Mouse (Mus musculus) left cerebral cortex, adult 2 months (tissue): Measurements from ENCODE around the gene Tyw3. TPM values are rescaled to one million over a fixed set of nuclear protein-coding genes. Genes with fewer than 3 reads are reported as not detected.

Experiments used
- DNase-seq, 2 experiments: peaks; one replicate each; pipeline ENCODE4 v3.0.0; 2021 to 2022; ENCODE audit warnings: low spot score in 2 of 2, mixed read lengths in 1 of 2; ENCODE audit errors: extremely low spot score in 1 of 2
- H3K27ac ChIP-seq: fragments of 200-600 bp; 2 replicates; pipeline ENCODE4 v1.8.1; 2022
- H3K4me3 ChIP-seq: fragments of 200-600 bp; 2 replicates; pipeline ENCODE4 v1.8.1; 2022
- CTCF ChIP-seq: fragments of 200-600 bp; IDR thresholded peaks from 2 replicates; pipeline ENCODE4 v1.8.1; 2022; ENCODE audit warnings: antibody characterized with exemption, mild to moderate bottlenecking, moderate library complexity
- intact Hi-C: fragments of 180-260 bp; cut with DNase I; formaldehyde crosslinking; loops from one replicate; pipeline ENCODE4 v1.15.1; 2025
- total RNA-seq, 2 experiments: library from RNA; stranded (reverse); gene quantifications; 2 replicates each; pipeline ENCODE4 v1.2.3; 2021

Gene Tyw3
- total RNA-seq, 2 experiments from 2014 or later, result 13.0 to 16.9 TPM

DNA sequence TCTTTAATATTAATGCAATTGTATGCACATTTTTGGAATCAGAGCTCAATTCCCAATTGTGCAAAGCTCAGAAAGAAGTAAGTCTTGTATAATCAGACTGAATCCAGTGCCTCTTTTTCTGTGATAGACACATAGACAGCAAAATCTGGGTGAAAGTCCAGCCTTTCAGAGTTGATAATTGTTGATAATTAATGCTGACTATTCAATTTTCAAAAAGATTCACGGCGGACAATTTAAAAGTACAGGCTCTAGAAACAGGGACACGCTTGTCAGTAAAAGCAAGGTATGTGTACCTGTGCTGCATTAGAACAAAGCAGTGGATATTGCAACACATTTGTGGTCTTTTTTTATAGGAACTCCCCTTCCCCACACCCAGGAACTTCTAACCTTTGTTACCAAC is 34.7 kb downstream of the Tyw3 start:
- Histone ChIP-seq H3K4me3 (no peak overlapping the region), H3K27ac (no peak overlapping the region)
- no peak for DNase-seq
- TF ChIP-seq CTCF, result no peak
- intact Hi-C loops, result no loop called here

DNA sequence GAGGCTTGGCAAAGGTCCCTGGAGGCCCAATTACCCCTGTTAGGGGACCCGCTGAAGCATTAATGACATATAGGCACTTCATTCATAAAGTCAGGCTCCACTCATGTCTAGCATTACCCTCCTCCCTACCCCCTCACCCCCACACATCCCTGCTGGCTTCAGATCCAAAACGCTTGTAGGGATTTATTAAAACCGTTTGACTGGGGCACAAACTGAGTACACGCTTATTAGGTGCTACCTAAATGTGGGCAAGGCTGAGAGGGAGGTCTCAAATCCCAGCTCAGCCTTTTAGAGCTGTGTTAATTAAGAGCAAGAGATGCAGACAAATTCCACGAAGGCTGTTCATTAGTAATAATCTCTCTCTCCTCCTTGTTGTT is 45.9 kb downstream of the Tyw3 start:
- Histone ChIP-seq H3K4me3 (no peak overlapping the region), H3K27ac (no peak overlapping the region)
- no peak for DNase-seq
- TF ChIP-seq CTCF, result no peak
- intact Hi-C loops, result no loop called here

DNA sequence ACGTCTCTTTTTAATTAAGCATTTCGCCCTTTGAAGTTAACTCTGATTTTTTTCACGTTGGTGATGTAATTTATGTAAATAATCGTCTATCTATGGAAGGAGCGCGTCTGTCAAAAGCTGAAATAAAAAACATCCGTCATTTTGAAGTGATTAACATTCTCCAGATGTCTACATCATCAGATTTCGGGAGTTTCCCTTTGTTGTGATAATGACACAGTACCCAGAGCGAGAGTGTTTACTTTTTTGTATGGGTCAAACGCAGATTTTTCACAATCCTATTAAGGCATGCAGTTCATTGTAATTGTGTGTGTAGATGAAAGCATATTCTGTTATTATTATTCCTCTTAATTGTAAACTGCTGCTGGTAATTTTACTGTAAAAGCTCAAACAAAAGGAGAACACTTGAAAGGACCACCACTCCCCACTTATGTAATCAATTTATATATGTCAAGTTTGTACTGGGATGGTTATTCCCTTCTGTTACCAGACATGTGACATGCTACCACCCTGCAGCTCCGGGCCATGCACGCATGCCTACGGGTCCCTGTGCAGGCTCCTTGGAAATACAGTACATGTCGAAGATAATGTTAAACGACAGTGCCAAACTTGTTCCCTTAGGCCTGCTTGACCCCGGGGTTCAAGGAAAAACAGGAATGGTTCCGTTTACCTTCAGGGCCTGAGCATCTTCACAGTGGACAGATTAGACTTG is 46.4 kb downstream of the Tyw3 start:
- intact Hi-C loops, result no loop called here
- TF ChIP-seq CTCF, result no peak
- Histone ChIP-seq H3K4me3 (no peak overlapping the region), H3K27ac (no peak overlapping the region)
- DNase-seq, result no peak

DNA sequence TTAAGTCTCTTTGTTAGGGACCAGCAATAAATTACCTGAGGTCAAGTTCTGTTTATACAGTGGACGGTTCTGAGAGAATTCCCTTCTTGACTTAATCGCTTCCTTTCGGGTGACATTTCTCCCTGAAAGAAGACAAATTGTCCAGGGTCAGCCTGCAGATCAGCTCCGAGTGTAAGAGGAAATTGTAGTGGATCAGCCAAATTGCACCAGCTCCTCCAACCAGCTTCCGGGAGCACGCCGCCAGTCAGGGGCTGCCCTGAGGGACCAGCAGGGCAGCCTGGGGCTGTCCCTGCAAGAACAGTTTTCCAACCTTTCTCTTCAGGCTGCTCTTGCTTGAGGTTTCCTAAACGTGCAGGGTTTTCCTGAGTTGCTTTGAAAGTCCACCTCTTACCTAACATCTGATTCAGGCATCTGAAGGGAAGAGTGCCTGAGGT is 48.0 kb downstream of the Tyw3 start:
- Histone ChIP-seq H3K4me3 (no peak overlapping the region), H3K27ac (no peak overlapping the region)
- intact Hi-C loops, result no loop called here
- DNase-seq, result no peak
- no peak for TF ChIP-seq CTCF

DNA sequence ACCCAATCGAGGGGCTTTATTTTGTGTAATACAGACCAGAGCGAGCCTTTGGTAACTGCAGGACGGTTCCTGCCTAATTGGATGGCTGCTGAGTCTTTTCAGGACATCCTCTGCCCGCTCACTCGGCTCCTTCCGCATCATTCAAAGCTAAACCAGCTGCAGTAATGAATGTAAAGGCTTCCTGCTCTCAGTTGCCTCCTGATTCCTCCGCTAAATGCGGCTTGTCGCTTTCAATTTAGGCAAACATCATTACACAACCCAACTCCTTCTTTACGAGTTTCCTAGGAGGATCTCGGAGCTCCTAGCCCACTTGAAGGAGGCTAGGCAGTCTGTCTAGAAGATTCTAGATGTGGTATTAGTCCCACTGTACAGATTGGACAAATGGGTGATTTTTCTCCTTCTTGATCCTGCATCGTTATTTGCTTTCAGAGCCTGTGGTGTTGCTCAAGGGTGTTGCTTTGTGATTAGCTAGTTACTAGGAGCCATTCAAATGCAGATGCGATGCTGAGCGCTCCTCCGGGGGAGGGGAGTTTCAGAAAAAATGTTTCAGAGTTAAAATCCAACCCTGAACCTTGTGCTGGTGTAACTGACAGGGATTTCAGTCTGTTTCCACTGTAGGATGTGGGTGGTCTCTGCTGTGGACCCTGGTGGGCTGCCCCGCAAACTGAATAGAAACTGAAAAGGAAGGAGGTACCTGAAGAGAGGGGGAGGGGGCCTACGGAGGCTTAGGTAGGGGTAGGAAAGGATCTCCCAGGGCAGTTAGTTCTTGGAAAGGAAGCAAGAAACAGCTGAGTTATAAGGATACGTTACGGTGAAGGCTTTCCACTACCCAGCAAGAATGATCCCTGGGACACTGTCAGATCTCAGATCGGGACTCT is 49.1 kb downstream of the Tyw3 start:
- H3K27ac ChIP-seq, result no peak overlapping the region
- DNase-seq, result no peak
- no peak for TF ChIP-seq CTCF
- H3K4me3 ChIP-seq, result 0 out of 2 replicates have a peak overlapping the region, but pooled peaks have one; percentile 18
- intact Hi-C loops, result no loop called here

DNA sequence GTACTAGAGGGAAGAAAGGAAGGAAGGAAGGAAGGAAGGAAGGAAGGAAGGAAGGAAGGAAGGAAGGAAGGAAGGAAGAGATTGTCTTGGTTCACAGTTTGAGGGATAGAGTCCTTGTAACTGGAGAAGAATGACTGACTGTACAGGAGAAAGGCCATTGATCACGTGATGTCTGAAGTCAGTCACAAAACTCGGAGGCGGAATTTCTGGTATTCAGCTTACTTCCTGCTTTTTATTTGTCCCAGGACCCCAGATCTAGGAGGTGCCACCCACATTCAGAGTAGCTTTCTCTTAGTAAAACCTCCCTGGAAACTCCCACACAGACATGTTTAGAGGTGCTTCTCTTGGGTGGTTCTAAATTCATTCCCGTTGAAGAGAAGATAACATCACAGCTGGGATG is 50.7 kb downstream of the Tyw3 start:
- no peak for TF ChIP-seq CTCF
- no peak overlapping the region for H3K27ac ChIP-seq
- DNase-seq, result no peak
- H3K4me3 ChIP-seq, result no peak overlapping the region
- intact Hi-C loops, result no loop called here

DNA sequence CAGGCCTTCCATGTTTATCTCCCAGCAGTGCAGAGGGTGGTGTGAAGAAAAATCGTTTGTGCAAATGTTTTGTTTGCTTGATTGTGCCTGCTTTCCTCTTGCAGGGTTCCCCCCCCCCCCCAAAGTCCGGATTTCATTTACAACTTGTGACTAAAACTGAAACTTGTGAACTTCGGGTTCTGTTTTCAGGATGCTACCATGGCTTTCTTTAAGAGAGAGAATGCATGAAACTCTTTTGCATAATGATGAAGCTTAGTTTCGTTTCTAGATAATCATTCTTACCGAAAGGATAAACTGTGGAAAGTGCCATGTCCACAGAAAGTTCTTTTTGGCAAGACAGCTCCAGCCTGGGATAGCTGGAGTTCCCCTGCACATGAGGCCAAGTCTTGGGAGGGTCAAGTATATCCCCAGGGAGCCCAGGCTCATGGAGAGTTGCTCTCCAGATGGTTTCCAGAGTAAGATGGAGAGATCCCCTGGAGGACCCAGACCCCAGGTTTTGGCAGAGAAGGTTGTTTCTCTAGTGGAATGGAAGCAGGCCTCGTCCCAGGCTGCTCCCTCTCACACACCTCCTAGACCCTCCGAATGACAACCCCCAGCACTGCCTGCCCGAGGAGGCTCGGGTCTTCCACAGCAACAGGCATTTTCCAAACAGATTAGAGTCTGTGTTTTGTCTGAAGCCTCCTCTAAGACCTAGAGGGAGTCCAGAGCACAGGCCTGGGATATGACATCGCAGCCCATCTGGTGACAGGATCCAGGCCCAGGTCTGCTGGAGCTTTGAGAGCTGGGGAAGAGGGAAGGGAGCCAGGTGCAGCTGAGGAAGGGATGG is 56.6 kb downstream of the Tyw3 start:
- no peak for DNase-seq
- no peak for TF ChIP-seq CTCF
- no peak overlapping the region for H3K27ac ChIP-seq
- H3K4me3 ChIP-seq, result no peak overlapping the region
- intact Hi-C loops, result no loop called here

DNA sequence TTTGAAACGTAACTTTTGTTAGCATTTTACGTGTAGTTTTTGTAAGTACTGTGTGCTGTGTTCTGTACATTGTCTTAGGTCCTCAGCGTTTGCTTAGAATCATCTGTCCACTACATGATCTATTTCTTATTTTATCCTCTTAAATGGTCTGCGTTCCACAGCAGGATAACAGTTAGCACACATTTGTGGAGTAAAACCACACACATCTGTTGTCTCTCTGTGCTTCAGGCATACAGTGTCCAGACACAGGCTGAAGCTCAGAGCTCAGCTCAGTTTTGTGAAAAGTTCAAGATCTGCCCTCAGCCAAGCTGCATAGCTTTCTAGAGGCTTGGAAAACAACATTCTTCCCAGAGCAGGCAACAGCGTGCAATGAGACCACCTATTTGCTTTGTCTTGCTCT is 60.8 kb downstream of the Tyw3 start:
- no peak overlapping the region for H3K27ac ChIP-seq
- TF ChIP-seq CTCF, result no peak
- no peak for DNase-seq
- no peak overlapping the region for H3K4me3 ChIP-seq
- intact Hi-C loops, result no loop called here

DNA sequence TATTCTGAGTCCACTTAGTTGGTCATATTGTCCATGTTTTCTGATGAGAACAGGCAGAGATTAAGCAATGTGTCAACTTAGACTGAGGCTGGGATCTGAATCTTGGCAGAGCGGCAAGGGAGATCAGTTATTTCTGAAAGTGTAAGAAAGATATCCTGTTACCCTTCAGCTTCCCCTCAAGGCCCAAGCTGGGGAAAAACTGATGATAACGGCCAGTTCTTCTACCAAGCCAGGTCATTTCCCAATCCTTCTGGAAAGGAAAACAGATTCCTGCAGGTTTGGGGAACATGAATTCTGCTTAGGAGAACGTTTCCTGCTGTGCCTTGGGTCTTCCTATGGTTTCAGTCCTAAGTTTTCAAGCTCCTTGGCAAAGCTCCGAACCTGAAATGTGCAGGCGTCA is 63.7 kb downstream of the Tyw3 start:
- intact Hi-C loops, result no loop called here
- no peak overlapping the region for H3K4me3 ChIP-seq
- TF ChIP-seq CTCF, result no peak
- H3K27ac ChIP-seq, result no peak overlapping the region
- no peak for DNase-seq

DNA sequence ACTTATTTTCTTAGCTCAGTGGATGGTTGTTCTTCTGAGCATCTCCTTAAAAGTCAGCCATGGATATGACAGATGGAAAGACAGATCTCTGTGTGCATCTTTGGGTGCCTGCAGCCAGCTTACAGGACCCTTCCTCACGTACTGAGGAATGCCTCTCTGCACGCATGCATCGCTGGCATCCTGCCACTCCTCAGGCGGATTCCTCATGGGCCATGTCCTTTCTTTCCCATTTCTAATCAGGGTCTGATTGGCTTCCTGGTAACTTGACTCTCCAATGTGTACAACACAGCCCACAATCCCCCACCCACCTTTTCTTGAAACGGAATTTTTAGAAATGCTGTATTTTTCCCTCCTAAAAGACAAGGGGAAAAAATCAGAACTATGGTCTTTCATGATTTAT is 67.9 kb downstream of the Tyw3 start:
- no peak for TF ChIP-seq CTCF
- H3K27ac ChIP-seq, result no peak overlapping the region
- intact Hi-C loops, result no loop called here
- no peak for DNase-seq
- no peak overlapping the region for H3K4me3 ChIP-seq

DNA sequence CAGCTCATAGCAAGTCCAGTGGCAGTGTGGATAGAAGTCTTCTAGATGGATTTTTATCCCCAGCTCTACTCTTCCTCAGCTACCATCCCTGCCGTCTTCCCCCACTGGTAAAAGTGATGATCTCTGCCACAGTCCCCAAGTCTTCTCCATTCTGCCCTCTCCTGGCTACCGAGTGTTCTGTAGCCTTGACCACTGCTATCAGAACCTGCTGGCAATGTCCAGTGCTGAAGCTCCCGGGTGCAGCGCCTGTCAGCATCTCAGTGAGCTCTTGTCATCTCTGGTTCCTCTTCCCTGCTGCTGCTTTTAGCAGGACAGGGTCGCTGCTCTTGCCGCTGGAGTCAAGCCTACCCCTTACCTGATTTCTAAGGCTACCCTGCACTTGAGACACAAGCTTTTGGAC is 70.3 kb downstream of the Tyw3 start:
- H3K4me3 ChIP-seq, result no peak overlapping the region
- H3K27ac ChIP-seq, result no peak overlapping the region
- intact Hi-C loops, result no loop called here
- no peak; the same call in 1 of the 2 replicates for TF ChIP-seq CTCF
- no peak for DNase-seq

Other genes starting within 250 kb of the Tyw3 start
- gene Cryz, start 393 bp downstream of the Tyw3 start, total RNA-seq, result 10 to 100 TPM; 15.5 to 21.8 TPM
- gene Erich3, start 66.8 kb upstream of the Tyw3 start, total RNA-seq, result 10 to 100 TPM in 1 of 2 experiments, 1 to 10 TPM in 1; 9.0 to 11.6 TPM